Mouse (Mus musculus) liver, embryonic 11.5 days (tissue): Measurements from ENCODE around the gene Sarm1. TPM values are rescaled to one million over a fixed set of nuclear protein-coding genes. Genes with fewer than 3 reads are reported as not detected.

Experiments
- ATAC-seq: fragments of 200-750 bp; cut with Nextera tagmentation; replicated peaks from 2 replicates; pipeline ENCODE4 v1.8.0; 2017; ENCODE audit warnings: moderate number of reproducible peaks, mild to moderate bottlenecking, moderate TSS enrichment, moderate library complexity; ENCODE audit not compliant: low FRiP score
- DNase-seq: peaks from one replicate; pipeline ENCODE4 v3.0.0-alpha.2; 2017; ENCODE audit warnings: low spot score
- H3K27ac ChIP-seq: fragments of 300-500 bp; sonication (generic); 2 replicates; pipeline ENCODE4 v1.5.1; 2014; ENCODE audit warnings: mild to moderate bottlenecking, low read depth, low read length, control low read depth
- H3K27me3 ChIP-seq: fragments of 300-500 bp; sonication (generic); replicated peaks from 2 replicates; pipeline ENCODE4 v1.6.1; 2014; ENCODE audit warnings: low read length, mixed read lengths; ENCODE audit not compliant: control insufficient read depth, insufficient read depth
- H3K36me3 ChIP-seq: fragments of 300-500 bp; sonication (generic); 2 replicates; pipeline ENCODE4 v1.6.1; 2014; ENCODE audit warnings: mild to moderate bottlenecking, low read length, moderate library complexity, mixed read lengths; ENCODE audit not compliant: control insufficient read depth, insufficient read depth
- H3K4me1 ChIP-seq: fragments of 300-500 bp; sonication (generic); replicated peaks from 2 replicates; pipeline ENCODE4 v1.6.1; 2014; ENCODE audit warnings: low read length, mixed read lengths; ENCODE audit not compliant: control insufficient read depth, insufficient read depth
- H3K4me2 ChIP-seq: fragments of 300-500 bp; sonication (generic); 2 replicates; pipeline ENCODE4 v1.6.1; 2014; ENCODE audit warnings: mild to moderate bottlenecking, control low read depth, moderate library complexity
- H3K4me3 ChIP-seq: fragments of 300-500 bp; sonication (generic); 2 replicates; pipeline ENCODE4 v1.5.1; 2014; ENCODE audit warnings: low read depth, low read length, control low read depth
- H3K9ac ChIP-seq: fragments of 300-500 bp; sonication (generic); 2 replicates; pipeline ENCODE4 v1.6.1; 2014; ENCODE audit warnings: low read depth, low read length, control low read depth
- H3K9me3 ChIP-seq: fragments of 300-500 bp; sonication (generic); 2 replicates; pipeline ENCODE4 v1.6.1; 2016; ENCODE audit warnings: low read length, inconsistent platforms, mixed read lengths; ENCODE audit not compliant: control insufficient read depth
- WGBS: fragments of 180-500 bp; shearing (Covaris S2); extraction: QIAGEN DNeasy Blood & Tissue Kit; methylation state at CpG from one replicate; pipeline ENCODE4 v1.1.7; 2014; 5-methylcytosine and 5-hydroxymethylcytosine counted together
- polyA plus RNA-seq: library from polyadenylated mRNA; unstranded; fragments of >200 nt; fragmentation: Nextera tagmentation; extraction: Ambion mirVana; gene quantifications from 2 replicates; pipeline ENCODE4 v1.2.1, GENCODE M21; 2014

Gene Sarm1
- 0.44 and 0.71 TPM in 2 replicates for polyA plus RNA-seq

DNA sequence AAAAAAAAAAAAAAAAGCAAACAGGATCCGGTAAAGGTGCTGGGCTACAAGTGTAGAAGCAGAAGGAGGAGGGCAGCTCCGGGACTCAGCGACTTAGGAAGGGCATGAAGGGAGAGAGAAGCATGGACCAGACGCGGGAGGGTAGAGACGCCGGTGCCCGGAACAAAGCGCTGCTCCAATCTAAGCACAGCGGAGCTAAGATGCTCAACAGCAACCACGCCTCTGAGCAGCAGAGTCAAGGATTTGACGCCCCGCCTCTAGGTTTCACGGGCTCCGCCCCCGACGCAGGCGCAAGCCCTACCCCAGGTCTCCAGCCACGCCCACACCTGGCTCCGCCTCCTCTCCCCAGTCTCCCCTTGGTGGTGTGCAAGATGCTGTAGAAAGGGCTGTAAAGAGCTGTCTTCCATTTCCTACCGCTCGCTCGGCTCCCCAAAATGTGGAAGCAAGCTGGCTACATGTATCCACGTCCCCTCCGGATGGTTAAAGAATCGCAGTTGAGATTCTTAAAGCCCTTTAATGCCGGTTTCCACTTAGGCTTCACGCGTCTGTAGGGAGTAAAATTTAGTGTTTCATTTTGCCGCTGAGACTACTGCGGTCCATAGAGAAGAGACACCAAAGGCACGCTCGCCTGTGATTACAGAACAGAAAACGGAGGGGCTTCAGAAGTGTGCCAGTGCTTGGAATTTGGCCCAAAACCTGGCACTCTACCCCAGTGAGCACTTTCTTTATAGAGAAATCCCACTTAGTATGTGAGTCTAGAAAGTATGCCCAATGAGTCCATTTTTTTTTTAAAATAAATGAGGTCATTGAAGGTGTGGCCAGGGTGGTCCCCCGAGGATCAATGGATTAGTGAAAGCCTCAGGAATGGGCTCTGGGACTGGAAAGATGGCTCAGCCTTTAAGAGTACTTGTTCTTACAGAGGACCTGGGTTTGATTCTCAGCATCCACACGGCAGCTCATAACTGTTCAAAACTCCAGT, at the start of gene Sarm1:
Gene Sarm1, minus strand, starts transcription at position 211 of the 979 bp plus-strand sequence.
- H3K27ac ChIP-seq = peak within 1 kb of the TSS; percentile 23; the same call in 1 of the 2 replicates

DNA sequence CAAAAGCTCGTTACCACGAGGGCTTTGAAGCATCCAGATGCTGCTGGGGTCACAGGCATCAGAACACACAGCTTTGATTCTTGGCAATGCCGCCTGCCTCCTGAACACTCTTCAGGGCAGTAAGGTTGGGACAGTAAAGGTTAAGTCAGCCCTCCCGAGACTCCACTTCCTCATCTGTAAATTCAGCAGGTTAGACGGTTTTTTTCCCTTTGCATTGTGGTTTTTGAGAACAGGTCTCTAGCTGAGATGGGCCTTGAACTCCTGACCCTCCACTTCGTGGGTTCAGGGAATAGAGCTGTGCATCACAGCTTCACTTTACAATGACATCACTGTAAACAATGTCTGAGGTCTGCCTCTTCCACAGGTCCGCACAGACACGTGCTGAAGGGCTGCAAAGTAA, 47.6 kb upstream of the Sarm1 start:
- H3K4me2 ChIP-seq = no peak overlapping the region
- no peak; the same call in 1 of the 2 replicates for ATAC-seq
- H3K27ac ChIP-seq = no peak overlapping the region
- peaks cover 20% of the 10 kb centered on the region for H3K4me1 ChIP-seq
- DNase-seq = no peak
- no peak overlapping the region for H3K9ac ChIP-seq
- WGBS = 53% methylated on average over 8 of the region's 8 CpGs
- H3K9me3 ChIP-seq = no peaks in the 10 kb centered on the region
- H3K36me3 ChIP-seq = peaks cover 15% of the 10 kb centered on the region
- no peaks in the 10 kb centered on the region for H3K27me3 ChIP-seq
- H3K4me3 ChIP-seq = no peak overlapping the region

More for the DNA sequence above, at the start of gene Sarm1:
- Histone ChIP-seq H3K9ac (peak within 1 kb of the TSS; percentile 25; the same call in 1 of the 2 replicates), H3K4me2 (peak within 1 kb of the TSS; percentile 93), H3K4me3 (peak within 1 kb of the TSS; percentile 54), H3K4me1 (peaks cover 7% of the 10 kb centered on the region), H3K9me3 (no peaks in the 10 kb centered on the region), H3K27me3 (peaks cover 57% of the 10 kb centered on the region), H3K36me3 (no peaks in the 10 kb centered on the region)
- 3% methylated on average over 36 of the region's 36 CpGs for WGBS
- ATAC-seq = peak; percentile 93
- peak; percentile 92 for DNase-seq

DNA sequence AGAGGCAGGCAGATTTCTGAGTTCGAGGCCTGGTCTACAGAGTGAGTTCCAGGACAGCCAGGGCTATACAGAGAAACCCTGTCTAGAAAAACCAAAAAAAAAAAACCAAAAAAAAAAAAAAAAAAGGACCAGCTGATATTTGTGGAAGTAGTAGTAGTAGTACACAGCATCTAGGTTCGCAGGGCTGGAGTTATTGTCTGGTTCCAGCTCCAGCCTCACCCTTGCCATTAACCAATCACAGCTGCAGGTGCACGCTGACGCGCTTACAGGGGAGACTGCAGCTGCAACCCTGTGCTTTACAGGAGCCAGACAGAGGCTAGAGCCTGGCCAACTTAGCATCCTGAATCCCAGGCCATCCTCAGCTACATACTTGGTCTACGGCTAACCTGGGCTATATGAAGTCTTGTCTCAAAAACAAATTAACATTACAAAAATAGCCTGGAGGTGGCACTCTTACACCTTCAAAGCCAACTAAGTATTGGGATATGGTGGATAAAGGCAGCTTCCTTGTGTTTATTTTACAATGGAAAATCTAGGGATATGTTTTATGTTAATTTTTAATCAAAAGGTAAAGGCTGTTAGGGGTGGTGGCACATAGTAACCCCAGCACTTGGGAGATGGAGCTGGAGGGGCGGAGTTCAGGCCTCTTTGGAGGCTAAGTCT, 47.0 kb upstream of the Sarm1 start:
- no peaks in the 10 kb centered on the region for H3K9me3 ChIP-seq
- ATAC-seq = no peak

GRCm38 (mm10) chr11:78540358-78540757, 42.8 kb upstream of the Sarm1 start:
- no peak overlapping the region for H3K4me3 ChIP-seq
- peaks cover 18% of the 10 kb centered on the region for H3K36me3 ChIP-seq
- no peaks in the 10 kb centered on the region for H3K27me3 ChIP-seq
- H3K4me1 ChIP-seq = peaks cover 15% of the 10 kb centered on the region
- H3K9me3 ChIP-seq = no peaks in the 10 kb centered on the region
- WGBS = 87% methylated on average over 3 of the region's 3 CpGs
- ATAC-seq (no peak), DNase-seq (no peak)
- no peak overlapping the region for H3K4me2 ChIP-seq
- H3K9ac ChIP-seq = no peak overlapping the region
- no peak overlapping the region for H3K27ac ChIP-seq

More for the DNA sequence above, 47.0 kb upstream of the Sarm1 start:
- no peak for DNase-seq
- H3K27ac ChIP-seq = no peak overlapping the region
- peaks cover 20% of the 10 kb centered on the region for H3K4me1 ChIP-seq
- H3K4me2 ChIP-seq = no peak overlapping the region
- WGBS = 89% methylated on average over 7 of the region's 7 CpGs
- H3K36me3 ChIP-seq = peaks cover 15% of the 10 kb centered on the region
- no peak overlapping the region for H3K9ac ChIP-seq
- H3K4me3 ChIP-seq = no peak overlapping the region
- no peaks in the 10 kb centered on the region for H3K27me3 ChIP-seq

GRCm38 (mm10) chr11:78536690-78537084, 39.1 kb upstream of the Sarm1 start:
- Histone ChIP-seq H3K27me3 (no peaks in the 10 kb centered on the region), H3K4me3 (peak overlapping the region; percentile 83), H3K36me3 (peaks cover 8% of the 10 kb centered on the region), H3K4me1 (peaks cover 19% of the 10 kb centered on the region; the same call in 1 of the 2 replicates), H3K9ac (peak overlapping the region; percentile 93), H3K9me3 (no peaks in the 10 kb centered on the region), H3K4me2 (peak overlapping the region; percentile 94), H3K27ac (peak overlapping the region; percentile 81)
- DNase-seq (no peak), ATAC-seq (peak; percentile 2; the same call in 1 of the 2 replicates)
- 2% methylated on average over 14 of the region's 14 CpGs for WGBS

DNA sequence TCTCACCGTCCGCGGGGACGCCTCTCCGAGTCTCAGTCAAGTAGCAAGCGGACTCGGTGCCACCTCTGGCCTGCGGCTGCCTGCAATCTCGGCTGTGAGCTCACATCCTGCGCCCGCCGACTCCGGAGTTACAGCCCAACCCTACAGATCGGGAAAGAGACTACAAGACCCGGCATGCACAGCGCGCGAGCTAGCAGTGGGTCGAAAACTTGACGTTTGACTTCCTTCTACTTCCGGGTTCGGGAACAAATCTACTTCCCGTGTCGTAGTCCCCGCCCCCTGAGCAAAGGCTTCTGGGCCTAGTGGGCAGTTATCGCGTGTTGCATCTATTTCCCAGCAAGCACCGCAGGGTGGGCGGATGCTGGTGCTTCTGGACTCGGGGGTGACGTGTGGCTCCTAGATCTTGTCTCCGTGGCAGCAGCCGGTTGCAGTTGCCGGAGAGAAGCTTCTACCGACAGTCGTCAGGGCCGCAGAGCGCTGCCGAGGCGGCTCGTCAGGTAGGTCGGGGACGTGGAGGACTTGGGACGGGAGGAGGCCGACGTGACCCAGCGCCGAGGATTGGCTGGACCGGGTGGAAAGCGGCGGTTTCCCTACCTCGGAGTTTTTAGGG, 38.6 kb upstream of the Sarm1 start, which contains the start of the genes Tnfaip1 and Ift20:
Gene Tnfaip1, minus strand, starts transcription at position 253 of the 610 bp plus-strand sequence.
Gene Ift20, plus strand, starts transcription at position 282 of the 610 bp plus-strand sequence.
- H3K4me3 ChIP-seq = peak within 1 kb of the TSS; percentile 83
- peak within 1 kb of the TSS; percentile 81 for H3K27ac ChIP-seq
- ATAC-seq = peak; percentile 97
- peak within 1 kb of the TSS; percentile 93 for H3K9ac ChIP-seq
- DNase-seq = peak; percentile 96
- no peaks in the 10 kb centered on the region for H3K9me3 ChIP-seq
- WGBS = under 1% methylated on average over 52 of the region's 52 CpGs
- H3K27me3 ChIP-seq = no peaks in the 10 kb centered on the region
- H3K36me3 ChIP-seq = peaks cover 8% of the 10 kb centered on the region
- peak within 1 kb of the TSS; percentile 94 for H3K4me2 ChIP-seq
- peaks cover 19% of the 10 kb centered on the region; the same call in 1 of the 2 replicates for H3K4me1 ChIP-seq

DNA sequence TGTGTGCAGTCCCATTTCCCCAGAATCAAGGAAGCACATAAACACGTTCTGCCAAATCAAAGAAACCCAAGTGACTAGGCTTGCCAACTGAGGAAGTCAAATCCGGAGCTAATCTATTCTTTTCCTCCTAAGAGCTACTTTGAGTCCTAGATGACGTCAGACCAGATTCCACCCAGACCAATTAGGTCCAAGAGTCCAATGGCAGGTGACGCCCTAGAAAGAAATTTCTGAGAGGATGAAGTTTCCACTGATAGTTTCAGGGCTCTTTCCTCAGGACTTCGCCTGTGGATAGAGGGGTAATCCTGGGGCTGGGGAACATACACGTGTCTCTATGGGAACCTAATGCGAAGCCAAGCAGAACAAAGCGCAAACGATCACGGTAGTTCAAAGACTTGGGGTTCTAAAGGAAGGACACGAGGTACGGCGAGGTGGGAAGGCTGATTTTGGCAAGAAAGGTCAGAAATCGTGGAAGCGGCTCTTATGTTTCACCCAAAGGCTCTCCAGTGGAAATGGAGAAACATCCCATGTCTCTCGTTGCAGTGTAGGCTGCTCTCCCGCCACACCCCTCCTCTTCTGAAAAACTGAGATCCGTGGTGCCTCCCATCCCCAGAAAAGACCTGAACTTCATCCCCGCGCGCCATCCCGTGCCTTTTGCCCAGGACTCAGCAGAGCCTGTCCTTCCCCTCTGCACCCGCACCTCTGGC, 38.0 kb upstream of the Sarm1 start:
- Histone ChIP-seq H3K36me3 (peaks cover 5% of the 10 kb centered on the region; the same call in 1 of the 2 replicates), H3K9ac (peak overlapping the region; percentile 60), H3K4me1 (peaks cover 19% of the 10 kb centered on the region; the same call in 1 of the 2 replicates), H3K27ac (peak overlapping the region; percentile 72), H3K27me3 (no peaks in the 10 kb centered on the region), H3K9me3 (no peaks in the 10 kb centered on the region), H3K4me2 (peak overlapping the region; percentile 94), H3K4me3 (peak overlapping the region; percentile 83)
- DNase-seq (peak; percentile 42), ATAC-seq (no peak)
- WGBS = under 1% methylated on average over 23 of the region's 23 CpGs
